Mouse (Mus musculus): Measurements from ENCODE around the gene Esp3.
"Not testable (repeated sequence)": the region's sequence is repeated elsewhere in the genome, so short reads cannot be mapped to it uniquely, and the experiment has no call there.

Gene Esp3

DNA sequence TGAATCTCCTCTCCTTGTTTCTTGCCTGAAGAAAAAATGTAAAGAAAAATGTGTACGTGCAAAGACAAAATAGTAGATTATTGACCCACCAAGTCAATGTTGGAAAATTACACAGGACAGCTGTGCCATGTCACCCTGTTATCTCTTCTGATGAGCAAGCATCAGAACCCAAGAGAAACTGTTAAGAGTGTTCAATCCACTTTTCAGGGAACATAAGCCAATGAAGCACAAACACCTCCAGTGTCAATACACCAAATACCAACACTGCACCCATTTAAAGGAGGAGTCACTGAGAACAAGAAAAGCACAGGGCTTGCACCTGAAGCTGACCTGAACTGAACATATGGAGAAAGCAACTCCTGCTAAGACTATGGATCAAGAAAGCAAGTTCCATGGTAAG is at the start of gene Esp3:
Gene Esp3, plus strand, starts transcription at position 301 of the 400 bp plus-strand sequence.
- not testable (repeated sequence) for DNase-seq (ENCODE audit: low spot score)

GRCm38 (mm10) chr17:40583906-40584305 is 48.0 kb upstream of the Esp3 start:
- not testable (repeated sequence) for DNase-seq (ENCODE audit: low spot score)

GRCm38 (mm10) chr17:40591297-40591696 is 40.6 kb upstream of the Esp3 start:
- no peak for DNase-seq (ENCODE audit: low spot score)

- no peak for DNase-seq (ENCODE audit: low spot score)
These were observed 33.6 kb upstream of the Esp3 start, which contains the start of gene Esp4 for GRCm38 (mm10) chr17:40598294-40598693. Esp4 (plus strand) TSS chr17:40598594.

DNA sequence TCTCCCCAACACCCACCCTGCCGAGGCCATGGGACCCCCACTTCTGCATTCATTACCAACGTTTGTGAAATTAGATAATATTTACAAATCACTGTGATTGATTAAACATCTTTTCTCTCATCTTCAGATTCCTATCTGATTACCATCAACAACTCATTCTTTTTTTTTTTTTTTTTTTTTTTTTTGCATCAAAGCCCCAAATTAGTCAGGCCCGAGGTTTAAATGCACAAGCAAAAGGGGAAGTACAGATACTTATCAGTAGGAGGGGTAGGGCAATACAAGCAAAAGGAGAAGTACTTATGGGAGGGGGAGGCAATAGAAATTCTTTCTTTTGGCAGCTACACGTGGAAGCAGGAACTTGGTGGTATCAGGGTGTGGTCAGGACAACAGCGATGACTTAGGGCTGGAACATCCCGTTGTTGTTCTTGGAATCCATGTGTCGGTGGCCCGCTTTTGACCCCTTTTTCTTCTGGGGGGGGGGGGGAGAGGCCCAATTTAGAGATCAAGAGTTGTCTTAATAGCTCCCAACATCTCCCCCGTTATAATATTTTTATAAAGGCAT is 30.3 kb downstream of the Esp3 start:
- not testable (repeated sequence) for DNase-seq (ENCODE audit: low spot score)

DNA sequence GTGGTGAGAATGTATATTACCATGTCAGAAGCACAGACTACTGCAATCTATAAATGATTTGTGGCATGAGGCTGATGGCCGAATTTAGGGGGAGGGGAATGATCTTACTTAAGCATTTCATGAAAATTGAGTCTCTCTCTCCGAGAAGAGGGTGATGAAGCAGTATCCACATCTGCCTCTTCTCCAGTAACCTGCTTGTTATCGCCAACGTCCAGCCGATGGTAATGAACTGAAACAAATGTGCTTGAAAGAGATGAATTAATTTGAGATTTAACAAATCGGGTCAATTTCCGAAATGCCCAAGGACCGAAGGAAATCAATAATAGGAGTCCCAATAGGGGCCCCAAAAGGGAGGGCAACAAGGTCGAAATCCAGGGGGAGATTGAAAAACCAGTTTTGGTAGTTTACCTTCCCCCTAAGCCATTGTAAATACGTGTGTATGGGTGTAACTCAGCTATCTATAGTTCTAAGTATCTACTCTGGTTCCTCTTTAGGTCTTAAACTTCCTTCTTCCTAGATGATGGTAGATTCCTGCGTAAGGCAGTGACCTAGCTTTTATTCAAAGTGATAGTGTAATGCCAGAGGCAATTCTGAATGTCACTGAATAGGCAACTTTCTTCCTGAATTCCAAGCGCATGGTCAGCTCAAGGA is 31.4 kb downstream of the Esp3 start:
- DNase-seq (ENCODE audit: low spot score): not testable (repeated sequence)

All from spleen, adult 12 weeks (tissue).